Mouse (Mus musculus) embryonic fibroblast, embryonic 13.5 days (primary cell): Measurements from ENCODE around the gene Cfap299. TPM values are rescaled to one million over a fixed set of nuclear protein-coding genes. Genes with fewer than 3 reads are reported as not detected.
"Not testable (repeated sequence)": the region's sequence is repeated elsewhere in the genome, so short reads cannot be mapped to it uniquely, and the experiment has no call there.

Experiments used
- H3K27ac ChIP-seq: 2 replicates; pipeline ENCODE4 v1.5.1; 2012; ENCODE audit warnings: low read length, control low read depth, inconsistent platforms; ENCODE audit not compliant: insufficient read depth
- H3K4me1 ChIP-seq: 2 replicates; pipeline ENCODE4 v1.6.1; 2011; ENCODE audit warnings: low read length; ENCODE audit not compliant: control insufficient read depth, insufficient read depth
- H3K4me3 ChIP-seq: 2 replicates; pipeline ENCODE4 v1.5.1; 2011; ENCODE audit warnings: mild to moderate bottlenecking, control low read depth, low read length; ENCODE audit not compliant: insufficient read depth
- CTCF ChIP-seq: IDR thresholded peaks from 2 replicates; pipeline ENCODE4 v1.5.1; 2011; ENCODE audit warnings: mild to moderate bottlenecking, control low read depth, low read length, moderate library complexity, borderline replicate concordance; ENCODE audit not compliant: insufficient read depth
- POLR2A ChIP-seq: IDR thresholded peaks from 2 replicates; pipeline ENCODE4 v1.6.1; 2011; ENCODE audit warnings: low read depth, mild to moderate bottlenecking, control low read depth, low read length, moderate library complexity
- polyA plus RNA-seq: library from polyadenylated mRNA; stranded (reverse); fragments of >200 nt; gene quantifications from 2 replicates; pipeline ENCODE4 v1.2.4, GENCODE M21; 2011; ENCODE audit warnings: low read depth; ENCODE audit not compliant: missing spikeins, insufficient read length

Gene Cfap299
- polyA plus RNA-seq, 1 experiment = not detected

DNA sequence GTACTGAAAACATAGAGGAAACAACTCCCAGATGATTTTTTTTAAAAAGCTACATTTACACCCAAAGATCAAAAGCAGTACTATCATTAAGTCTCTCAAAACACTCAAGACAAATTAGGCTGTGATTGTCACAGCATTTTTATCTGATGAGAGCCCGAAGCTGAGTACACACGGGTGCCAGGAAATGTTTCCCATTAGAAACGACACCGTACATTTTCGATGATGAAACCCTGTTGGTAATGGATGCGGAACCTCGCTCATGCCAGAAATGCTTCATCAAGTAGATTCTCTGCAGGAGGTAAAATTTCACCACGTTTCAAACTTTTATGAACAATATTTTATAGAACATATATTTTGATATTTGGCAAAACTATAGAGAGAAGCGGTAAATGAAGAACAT, 233.7 kb downstream of the Cfap299 start:
- Histone ChIP-seq H3K4me3 (no peak overlapping the region), H3K4me1 (no peaks in the 10 kb centered on the region), H3K27ac (no peak overlapping the region)
- no peak for TF ChIP-seq CTCF
- no peak for TF ChIP-seq POLR2A

- no peak overlapping the region for H3K4me3 ChIP-seq
- H3K27ac ChIP-seq = no peak overlapping the region
- TF ChIP-seq CTCF = no peak
- no peak for TF ChIP-seq POLR2A
- no peaks in the 10 kb centered on the region for H3K4me1 ChIP-seq
Measured at GRCm38 (mm10) chr5:98563801-98564200, 234.7 kb downstream of the Cfap299 start.

DNA sequence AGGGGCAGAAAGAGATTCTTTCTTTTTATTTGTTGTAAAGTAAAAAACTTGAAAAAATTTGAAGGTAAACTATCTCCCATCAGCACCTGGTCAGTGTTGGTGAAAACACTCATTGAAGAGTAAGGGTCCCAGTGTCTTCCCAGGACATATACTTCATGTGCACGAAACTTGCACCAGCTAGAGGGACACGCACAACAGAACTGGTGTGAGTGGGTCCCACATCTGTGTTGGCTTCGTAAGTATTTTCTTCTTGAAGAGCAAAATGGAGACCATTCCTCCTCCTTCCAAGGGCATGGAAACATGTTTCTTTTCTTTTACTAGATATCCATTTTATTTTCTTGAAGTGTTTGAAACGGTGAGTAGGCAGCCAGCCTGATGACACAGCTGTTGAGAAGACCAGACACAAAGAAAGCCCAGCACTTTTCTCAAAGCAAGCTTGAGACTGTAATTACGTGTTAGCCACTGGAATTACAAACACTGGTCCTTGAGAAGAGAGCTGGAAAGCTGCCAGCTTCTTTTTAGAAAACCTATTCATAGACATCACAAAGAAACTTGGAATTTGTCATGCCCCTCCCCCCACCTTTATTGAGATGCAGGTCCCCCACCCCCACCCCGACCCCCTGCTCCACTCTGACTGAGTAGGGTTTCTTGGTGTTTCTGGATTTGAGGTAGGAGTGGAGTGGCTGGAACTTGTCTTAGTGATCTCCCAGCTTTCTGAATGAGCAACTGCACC, 237.5 kb downstream of the Cfap299 start:
- Histone ChIP-seq H3K4me3 (no peak overlapping the region), H3K27ac (no peak overlapping the region), H3K4me1 (no peaks in the 10 kb centered on the region)
- no peak for TF ChIP-seq CTCF
- TF ChIP-seq POLR2A = no peak

DNA sequence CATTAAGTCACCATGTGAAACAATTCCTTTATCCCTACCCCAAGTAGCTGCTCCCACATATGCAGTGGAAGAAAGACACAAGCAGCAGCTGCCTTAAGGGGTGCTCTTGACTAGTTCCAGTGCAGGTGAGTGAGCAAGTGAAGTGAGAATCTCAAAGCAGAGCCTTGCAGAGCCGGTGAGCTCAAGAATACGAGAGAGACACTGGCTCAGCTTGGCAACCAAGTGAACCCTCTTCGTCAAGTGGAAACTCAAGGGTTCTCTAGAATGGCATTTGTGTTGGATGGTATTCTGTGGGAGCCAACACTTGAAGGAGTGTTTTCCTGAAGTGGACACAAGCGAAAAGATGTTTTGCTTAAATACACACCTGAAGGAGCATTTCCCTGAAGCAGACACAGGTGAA, 239.4 kb downstream of the Cfap299 start:
- H3K4me1 ChIP-seq = no peaks in the 10 kb centered on the region
- H3K4me3 ChIP-seq = no peak overlapping the region
- TF ChIP-seq CTCF (no peak), POLR2A (no peak)
- no peak overlapping the region for H3K27ac ChIP-seq

- TF ChIP-seq CTCF (no peak), POLR2A (no peak)
- H3K27ac ChIP-seq = no peak overlapping the region
- H3K4me1 ChIP-seq = no peaks in the 10 kb centered on the region
- no peak overlapping the region for H3K4me3 ChIP-seq
Measured at GRCm38 (mm10) chr5:98569029-98569513, 240.0 kb downstream of the Cfap299 start.

GRCm38 (mm10) chr5:98572392-98572791, 243.3 kb downstream of the Cfap299 start:
- Histone ChIP-seq H3K4me1 (peaks cover 6% of the 10 kb centered on the region), H3K27ac (no peak overlapping the region), H3K4me3 (no peak overlapping the region)
- no peak; the same call in 1 of the 2 replicates for TF ChIP-seq CTCF
- TF ChIP-seq POLR2A = no peak

GRCm38 (mm10) chr5:98574711-98575470, 245.8 kb downstream of the Cfap299 start:
- Histone ChIP-seq H3K27ac (no peak overlapping the region), H3K4me3 (no peak overlapping the region), H3K4me1 (peaks cover 6% of the 10 kb centered on the region)
- TF ChIP-seq POLR2A (no peak), CTCF (no peak)

DNA sequence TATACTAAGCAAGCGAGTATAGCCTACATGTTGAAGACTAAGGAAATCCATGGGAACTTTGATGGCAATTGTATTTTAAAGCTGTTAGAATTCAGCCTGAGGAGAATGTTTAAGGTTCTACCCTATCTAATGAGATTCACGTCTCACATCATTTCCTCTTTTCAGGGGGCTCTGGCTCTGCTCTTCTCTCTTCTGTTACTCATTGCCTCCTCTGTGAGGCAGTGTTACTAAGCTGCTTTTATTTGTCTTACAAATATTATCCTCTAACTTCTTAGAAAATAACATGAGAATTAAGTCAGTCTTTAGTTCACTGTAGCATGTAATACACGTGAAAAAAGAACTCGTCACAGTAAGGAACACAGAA, 246.3 kb downstream of the Cfap299 start:
- no peak overlapping the region for H3K27ac ChIP-seq
- TF ChIP-seq POLR2A (no peak), CTCF (no peak)
- no peak overlapping the region for H3K4me3 ChIP-seq
- H3K4me1 ChIP-seq = peaks cover 6% of the 10 kb centered on the region

- not testable (repeated sequence) for H3K27ac ChIP-seq
Measured at GRCm38 (mm10) chr5:98576538-98576937, 247.4 kb downstream of the Cfap299 start.

GRCm38 (mm10) chr5:98578398-98578797, 249.3 kb downstream of the Cfap299 start:
- Histone ChIP-seq H3K4me3 (no peak overlapping the region), H3K27ac (no peak overlapping the region), H3K4me1 (peaks cover 10% of the 10 kb centered on the region)
- TF ChIP-seq POLR2A (no peak), CTCF (no peak)

More at GRCm38 (mm10) chr5:98576538-98576937, 247.4 kb downstream of the Cfap299 start:
- H3K4me1 ChIP-seq, H3K4me3 ChIP-seq: not testable (repeated sequence)
